Mouse (Mus musculus): ENCODE results near the gene Gm20509. TPM values are rescaled to one million over a fixed set of nuclear protein-coding genes. Genes with fewer than 3 reads are reported as not detected.

Gm20509 gene
- polyA plus RNA-seq, 1 experiment from 2014 or later: not detected

GRCm38 (mm10) chr9:73157968-73158367, 55.7 kb downstream of the Gm20509 start:
- H3K27ac ChIP-seq (replicated peaks): no peak overlapping the region

GRCm38 (mm10) chr9:73159265-73159664, 57.0 kb downstream of the Gm20509 start:
- 57% methylated on average over 1 of the region's 1 CpGs for WGBS
- no peaks in the 10 kb centered on the region for H3K4me1 ChIP-seq
- H3K27ac ChIP-seq (replicated peaks): no peak overlapping the region
- H3K27me3 ChIP-seq (replicated peaks; ENCODE audit: low read depth, poor library complexity, severe bottlenecking): peaks cover 4% of the 10 kb centered on the region; the same call in 1 of the 2 replicates
- H3K9me3 ChIP-seq: no peaks in the 10 kb centered on the region
- no peak overlapping the region for H3K4me3 ChIP-seq
- no peaks in the 10 kb centered on the region for H3K36me3 ChIP-seq (replicated peaks)
- DNase-seq (ENCODE audit: low spot score): no peak

More at GRCm38 (mm10) chr9:73157968-73158367, 55.7 kb downstream of the Gm20509 start:
- no peak for DNase-seq (ENCODE audit: low spot score)
- no peaks in the 10 kb centered on the region for H3K36me3 ChIP-seq (replicated peaks)
- H3K4me1 ChIP-seq: no peaks in the 10 kb centered on the region
- no peaks in the 10 kb centered on the region for H3K9me3 ChIP-seq
- H3K4me3 ChIP-seq: no peak overlapping the region
- no peaks in the 10 kb centered on the region for H3K27me3 ChIP-seq (replicated peaks; ENCODE audit: low read depth, poor library complexity, severe bottlenecking)
- WGBS: 85% methylated on average over 4 of the region's 4 CpGs

GRCm38 (mm10) chr9:73162571-73163333, 60.5 kb downstream of the Gm20509 start:
- no peak overlapping the region for H3K27ac ChIP-seq (replicated peaks)
- H3K36me3 ChIP-seq (replicated peaks): no peaks in the 10 kb centered on the region
- no peaks in the 10 kb centered on the region for H3K4me1 ChIP-seq
- H3K27me3 ChIP-seq (replicated peaks; ENCODE audit: low read depth, poor library complexity, severe bottlenecking): peaks cover 4% of the 10 kb centered on the region; the same call in 1 of the 2 replicates
- H3K4me3 ChIP-seq: peak overlapping the region; percentile 45
- 19% methylated on average over 26 of the region's 26 CpGs for WGBS
- H3K9me3 ChIP-seq: no peaks in the 10 kb centered on the region
- DNase-seq (ENCODE audit: low spot score): peak; percentile 84

- DNase-seq (ENCODE audit: low spot score): no peak
- no peaks in the 10 kb centered on the region for H3K36me3 ChIP-seq (replicated peaks)
- WGBS: 92% methylated on average over 4 of the region's 4 CpGs
- no peak overlapping the region for H3K4me3 ChIP-seq
- peaks cover 4% of the 10 kb centered on the region; the same call in 1 of the 2 replicates for H3K27me3 ChIP-seq (replicated peaks; ENCODE audit: low read depth, poor library complexity, severe bottlenecking)
- H3K4me1 ChIP-seq: no peaks in the 10 kb centered on the region
- no peaks in the 10 kb centered on the region for H3K9me3 ChIP-seq
- H3K27ac ChIP-seq (replicated peaks): no peak overlapping the region
Measured at GRCm38 (mm10) chr9:73165631-73166030, 63.4 kb downstream of the Gm20509 start.

Other genes starting within 250 kb of the Gm20509 start
- 6.5 and 7.3 TPM in 2 replicates for gene Pygo1, start 176.8 kb upstream of the Gm20509 start, polyA plus RNA-seq (2016; fragmentation: Nextera tagmentation; extraction: Ambion mirVana)
- 1.7 and 2.0 TPM in 2 replicates for gene Dyx1c1, start 143.7 kb upstream of the Gm20509 start, polyA plus RNA-seq (2016; fragmentation: Nextera tagmentation; extraction: Ambion mirVana)
- not detected in 2 replicates for gene Gm44503, start 143.6 kb upstream of the Gm20509 start, polyA plus RNA-seq (2016; fragmentation: Nextera tagmentation; extraction: Ambion mirVana)
- 15.1 and 16.1 TPM in 2 replicates for gene Ccpg1os, start 117.1 kb upstream of the Gm20509 start, polyA plus RNA-seq (2016; fragmentation: Nextera tagmentation; extraction: Ambion mirVana)
- 14.1 and 17.1 TPM in 2 replicates for gene Ccpg1, start 117.0 kb upstream of the Gm20509 start, polyA plus RNA-seq (2016; fragmentation: Nextera tagmentation; extraction: Ambion mirVana)
- gene Pigb, start 62.1 kb upstream of the Gm20509 start, polyA plus RNA-seq (2016; fragmentation: Nextera tagmentation; extraction: Ambion mirVana): 15.0 and 17.4 TPM in 2 replicates
- gene Rab27a, start 57.6 kb upstream of the Gm20509 start, polyA plus RNA-seq (2016; fragmentation: Nextera tagmentation; extraction: Ambion mirVana): 3.0 and 5.3 TPM in 2 replicates
- 0.26 TPM in 1 of 2 replicates, not detected in the other for gene Khdc3, start 634 bp upstream of the Gm20509 start, polyA plus RNA-seq (2016; fragmentation: Nextera tagmentation; extraction: Ambion mirVana)
- gene Rsl24d1, start 11.0 kb downstream of the Gm20509 start, polyA plus RNA-seq (2016; fragmentation: Nextera tagmentation; extraction: Ambion mirVana): 162 and 164 TPM in 2 replicates

All from embryonic facial prominence, embryonic 10.5 days (tissue).